Mouse (Mus musculus): ENCODE data around the gene F3. TPM values are rescaled to one million over a fixed set of nuclear protein-coding genes. Genes with fewer than 3 reads are reported as not detected.

F3 gene
- polyA plus RNA-seq, 1 experiment: 56.6 TPM

DNA sequence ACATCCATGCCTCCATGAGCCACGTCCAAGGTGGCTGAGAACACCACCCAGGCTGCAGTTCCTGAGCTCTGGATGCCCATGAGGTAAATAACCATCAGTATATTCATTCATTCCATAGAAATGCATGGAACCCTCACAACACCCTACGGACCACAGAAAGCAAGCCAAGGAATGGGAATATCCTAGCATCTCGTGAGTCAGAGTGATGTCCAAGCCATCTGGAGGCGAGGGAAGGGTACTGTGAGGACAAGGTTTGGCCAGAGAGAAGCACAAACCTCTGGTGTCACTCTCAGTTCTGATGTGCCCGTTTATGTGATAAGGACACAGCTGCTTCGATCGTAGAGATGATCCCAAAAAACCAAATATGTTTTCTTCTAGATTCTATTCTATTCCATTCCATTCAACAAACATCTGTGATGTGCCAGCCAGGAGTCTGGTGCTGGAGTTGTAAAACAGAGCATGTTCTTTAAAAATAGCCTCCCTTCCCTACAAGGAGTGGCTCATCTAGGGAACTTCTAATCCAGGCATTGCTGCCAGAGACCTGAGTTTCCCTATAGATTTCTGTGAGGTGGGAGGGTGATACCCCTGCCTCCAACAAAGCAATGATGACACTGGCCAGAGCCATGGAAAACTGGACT is 12.3 kb upstream of the F3 start:
- no peak for DNase-seq
- H3K27ac ChIP-seq (ENCODE audit: insufficient read depth, low read length): no peak overlapping the region
- no peak overlapping the region for H3K4me3 ChIP-seq (replicated peaks; ENCODE audit: insufficient read depth, low read depth, low read length)
- no peak for TF ChIP-seq POLR2A (IDR thresholded peaks at IDR 0.05; ENCODE audit: borderline replicate concordance, insufficient read depth, low read length)
- TF ChIP-seq CTCF (IDR thresholded peaks at IDR 0.05; ENCODE audit: borderline replicate concordance, insufficient read depth, low read depth, low read length): no peak
- WGBS: 71% methylated on average over 7 of the region's 7 CpGs
- no peaks in the 10 kb centered on the region for H3K4me1 ChIP-seq (ENCODE audit: control insufficient read depth, insufficient read depth, low read length)
- H3K27me3 ChIP-seq (ENCODE audit: control insufficient read depth, insufficient read depth, low read length): no peaks in the 10 kb centered on the region; the same call in 1 of the 2 replicates

DNA sequence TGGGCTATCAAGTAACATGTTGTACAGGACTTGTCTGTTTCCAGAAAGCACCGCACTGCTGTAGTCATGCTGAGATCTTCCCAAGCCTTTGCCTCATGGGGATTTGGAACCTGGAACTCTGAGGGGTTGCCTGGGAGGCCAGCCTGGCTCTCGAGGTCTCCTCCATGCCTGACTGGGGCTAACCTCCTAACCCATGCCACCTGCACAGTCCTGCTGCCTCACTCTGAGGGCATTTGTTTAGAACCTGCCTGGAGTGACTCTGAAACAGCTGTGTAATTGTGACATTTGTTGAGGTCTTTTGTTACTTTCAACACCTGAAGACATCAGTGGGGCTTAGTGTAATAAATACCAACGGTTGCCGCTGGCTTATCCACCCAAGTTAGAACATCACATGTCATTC is 11.1 kb upstream of the F3 start:
- no peaks in the 10 kb centered on the region; the same call in 1 of the 2 replicates for H3K27me3 ChIP-seq (ENCODE audit: control insufficient read depth, insufficient read depth, low read length)
- no peak for DNase-seq
- no peaks in the 10 kb centered on the region for H3K4me1 ChIP-seq (ENCODE audit: control insufficient read depth, insufficient read depth, low read length)
- no peak overlapping the region for H3K4me3 ChIP-seq (replicated peaks; ENCODE audit: insufficient read depth, low read depth, low read length)
- TF ChIP-seq POLR2A (IDR thresholded peaks at IDR 0.05; ENCODE audit: borderline replicate concordance, insufficient read depth, low read length) (no peak), CTCF (IDR thresholded peaks at IDR 0.05; ENCODE audit: borderline replicate concordance, insufficient read depth, low read depth, low read length) (no peak)
- H3K27ac ChIP-seq (ENCODE audit: insufficient read depth, low read length): no peak overlapping the region
- 75% methylated on average over 4 of the region's 4 CpGs for WGBS

DNA sequence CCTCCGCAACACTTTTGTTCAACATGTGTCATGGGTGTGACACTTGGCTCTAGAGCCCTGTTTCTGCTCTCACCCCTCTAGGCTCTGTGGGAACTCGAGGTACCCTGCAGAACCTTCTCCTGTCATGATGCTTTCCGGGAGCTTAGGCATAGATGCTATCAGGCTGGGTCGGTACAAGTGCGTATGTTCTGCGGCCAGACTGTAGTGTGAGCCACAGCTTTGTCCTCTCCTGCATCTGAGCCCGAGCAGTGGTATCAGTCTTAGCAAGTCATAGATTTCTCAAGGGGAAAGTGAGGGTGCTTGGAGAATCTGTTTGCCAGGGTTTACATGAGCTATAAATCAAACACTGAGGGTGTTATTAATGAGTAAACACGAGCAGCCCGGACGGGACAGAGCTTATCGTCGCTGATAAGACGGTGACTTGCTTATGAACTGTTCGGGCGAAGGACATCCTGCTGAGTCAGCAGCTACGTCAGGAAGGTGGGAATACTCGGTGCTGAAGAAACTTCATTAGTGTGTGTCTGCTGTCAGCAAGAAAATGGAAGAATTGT is 10.1 kb upstream of the F3 start:
- no peak for DNase-seq
- Histone ChIP-seq H3K27ac (ENCODE audit: insufficient read depth, low read length) (no peak overlapping the region), H3K27me3 (ENCODE audit: control insufficient read depth, insufficient read depth, low read length) (no peaks in the 10 kb centered on the region; the same call in 1 of the 2 replicates), H3K4me1 (ENCODE audit: control insufficient read depth, insufficient read depth, low read length) (no peaks in the 10 kb centered on the region), H3K4me3 (replicated peaks; ENCODE audit: insufficient read depth, low read depth, low read length) (no peak overlapping the region)
- TF ChIP-seq POLR2A (IDR thresholded peaks at IDR 0.05; ENCODE audit: borderline replicate concordance, insufficient read depth, low read length) (no peak), CTCF (IDR thresholded peaks at IDR 0.05; ENCODE audit: borderline replicate concordance, insufficient read depth, low read depth, low read length) (no peak)
- 82% methylated on average over 17 of the region's 17 CpGs for WGBS

DNA sequence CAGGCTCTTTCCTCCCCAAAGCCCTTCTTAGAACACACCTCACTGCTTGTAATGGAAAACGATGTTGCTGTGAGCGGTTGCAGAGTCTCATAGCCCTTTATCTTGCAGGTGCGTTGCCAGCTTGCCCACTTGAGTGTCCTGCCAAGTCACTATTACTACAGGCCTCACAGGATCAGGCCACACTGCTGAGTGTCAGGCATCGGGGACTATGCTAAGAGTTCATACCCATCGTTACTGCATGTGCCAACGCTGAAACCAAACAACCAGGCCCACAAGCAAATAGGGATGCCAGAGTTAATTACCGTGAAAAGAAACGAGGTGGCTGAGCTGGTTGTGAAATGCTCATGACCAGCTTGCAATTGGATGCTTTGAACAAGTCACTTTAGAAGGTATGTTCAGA is 9.5 kb upstream of the F3 start:
- no peaks in the 10 kb centered on the region; the same call in 1 of the 2 replicates for H3K27me3 ChIP-seq (ENCODE audit: control insufficient read depth, insufficient read depth, low read length)
- 33% methylated on average over 8 of the region's 8 CpGs for WGBS
- TF ChIP-seq CTCF (IDR thresholded peaks at IDR 0.05; ENCODE audit: borderline replicate concordance, insufficient read depth, low read depth, low read length): no peak
- TF ChIP-seq POLR2A (IDR thresholded peaks at IDR 0.05; ENCODE audit: borderline replicate concordance, insufficient read depth, low read length): no peak
- no peaks in the 10 kb centered on the region for H3K4me1 ChIP-seq (ENCODE audit: control insufficient read depth, insufficient read depth, low read length)
- H3K27ac ChIP-seq (ENCODE audit: insufficient read depth, low read length): no peak overlapping the region
- no peak for DNase-seq
- H3K4me3 ChIP-seq (replicated peaks; ENCODE audit: insufficient read depth, low read depth, low read length): no peak overlapping the region

DNA sequence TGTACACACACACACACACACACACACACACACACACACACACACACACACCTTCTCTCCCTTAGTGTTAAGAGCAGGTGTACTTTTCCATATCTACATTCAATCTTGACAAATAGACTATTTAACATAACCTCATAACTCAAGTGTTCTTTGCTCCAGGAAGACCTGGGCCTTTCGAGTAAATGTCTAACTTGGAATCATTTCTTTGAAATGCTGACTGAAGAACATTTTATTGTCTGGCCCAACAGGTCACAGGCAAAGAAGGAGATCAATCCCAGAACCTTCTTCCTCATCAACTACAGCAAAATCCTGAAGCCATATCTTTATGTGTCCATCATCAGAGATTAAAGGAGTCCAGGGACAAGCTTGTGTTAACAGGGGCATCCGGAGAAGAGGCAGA is 8.9 kb upstream of the F3 start:
- no peaks in the 10 kb centered on the region; the same call in 1 of the 2 replicates for H3K27me3 ChIP-seq (ENCODE audit: control insufficient read depth, insufficient read depth, low read length)
- H3K27ac ChIP-seq (ENCODE audit: insufficient read depth, low read length): no peak overlapping the region
- WGBS: 96% methylated on average over 2 of the region's 2 CpGs
- H3K4me3 ChIP-seq (replicated peaks; ENCODE audit: insufficient read depth, low read depth, low read length): no peak overlapping the region
- DNase-seq: no peak
- H3K4me1 ChIP-seq (ENCODE audit: control insufficient read depth, insufficient read depth, low read length): no peaks in the 10 kb centered on the region
- TF ChIP-seq CTCF (IDR thresholded peaks at IDR 0.05; ENCODE audit: borderline replicate concordance, insufficient read depth, low read depth, low read length) (no peak), POLR2A (IDR thresholded peaks at IDR 0.05; ENCODE audit: borderline replicate concordance, insufficient read depth, low read length) (no peak)

DNA sequence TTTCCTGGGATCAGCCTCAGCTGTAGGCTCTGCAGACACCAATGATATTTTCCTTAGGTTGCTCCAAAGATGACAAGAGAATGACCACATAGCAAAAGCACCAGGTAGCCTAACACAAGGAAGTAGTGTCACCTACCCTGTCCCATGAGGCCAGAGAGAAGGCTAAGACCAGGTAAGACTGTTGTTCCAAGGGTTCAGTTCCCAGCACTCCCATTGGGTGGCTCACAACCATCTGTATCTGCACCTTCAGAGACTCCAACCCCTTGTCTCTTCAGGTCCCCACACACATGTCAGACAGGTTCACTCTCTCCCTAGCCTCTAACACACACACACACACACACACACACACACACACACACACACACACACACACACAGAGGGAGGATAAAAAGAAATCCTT is 8.0 kb upstream of the F3 start:
- DNase-seq: no peak
- Histone ChIP-seq H3K27me3 (ENCODE audit: control insufficient read depth, insufficient read depth, low read length) (no peaks in the 10 kb centered on the region; the same call in 1 of the 2 replicates), H3K4me1 (ENCODE audit: control insufficient read depth, insufficient read depth, low read length) (no peaks in the 10 kb centered on the region), H3K27ac (ENCODE audit: insufficient read depth, low read length) (peak overlapping the region; percentile 59; the same call in 1 of the 2 replicates), H3K4me3 (replicated peaks; ENCODE audit: insufficient read depth, low read depth, low read length) (no peak overlapping the region)
- no peak for TF ChIP-seq POLR2A (IDR thresholded peaks at IDR 0.05; ENCODE audit: borderline replicate concordance, insufficient read depth, low read length)
- no peak for TF ChIP-seq CTCF (IDR thresholded peaks at IDR 0.05; ENCODE audit: borderline replicate concordance, insufficient read depth, low read depth, low read length)

DNA sequence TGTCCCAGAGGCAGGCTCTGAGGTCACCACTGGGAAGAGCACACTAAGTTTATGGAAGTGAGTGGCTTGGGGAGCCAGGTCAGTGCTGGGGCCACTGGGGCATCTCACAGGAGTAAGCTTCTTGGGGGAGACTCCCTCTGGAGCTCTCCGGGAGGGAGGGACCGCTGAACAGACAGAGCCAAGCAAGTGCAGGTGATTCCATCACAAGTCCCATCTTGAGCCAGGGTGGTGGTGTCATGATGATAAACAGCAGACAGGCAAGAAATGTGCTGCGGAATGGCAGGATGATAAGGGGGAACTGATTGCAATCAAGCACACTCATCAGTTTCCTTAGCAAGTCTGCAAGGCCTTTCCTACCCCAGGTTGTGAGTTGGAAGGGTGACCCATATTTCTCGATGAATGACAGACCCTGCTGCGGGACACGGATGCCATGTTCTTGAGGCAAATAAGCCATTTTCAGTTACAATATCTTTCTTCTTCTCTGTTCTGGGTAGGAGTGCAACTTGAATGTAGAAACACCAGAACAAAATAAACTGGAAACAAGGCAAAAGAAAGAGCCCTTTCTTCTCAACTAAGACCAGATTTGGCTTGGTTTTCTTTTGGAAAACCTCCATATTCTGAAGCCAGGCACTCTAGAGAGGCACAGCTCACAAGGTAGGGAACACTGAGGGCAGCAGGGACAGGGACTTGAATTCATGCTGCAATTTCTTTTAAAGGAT is 7.4 kb upstream of the F3 start:
- no peak overlapping the region for H3K27ac ChIP-seq (ENCODE audit: insufficient read depth, low read length)
- TF ChIP-seq POLR2A (IDR thresholded peaks at IDR 0.05; ENCODE audit: borderline replicate concordance, insufficient read depth, low read length) (no peak), CTCF (IDR thresholded peaks at IDR 0.05; ENCODE audit: borderline replicate concordance, insufficient read depth, low read depth, low read length) (no peak)

More for the DNA sequence above, 7.4 kb upstream of the F3 start:
- H3K27me3 ChIP-seq (ENCODE audit: control insufficient read depth, insufficient read depth, low read length): no peaks in the 10 kb centered on the region; the same call in 1 of the 2 replicates
- no peak overlapping the region for H3K4me3 ChIP-seq (replicated peaks; ENCODE audit: insufficient read depth, low read depth, low read length)
- peak in 1 of 2 experiments; percentile 30 for DNase-seq
- H3K4me1 ChIP-seq (ENCODE audit: control insufficient read depth, insufficient read depth, low read length): no peaks in the 10 kb centered on the region
- WGBS: 80% methylated on average over 6 of the region's 6 CpGs

Data from cerebellum, adult 2 months (tissue).